Mouse (Mus musculus) heart, postnatal 10 days (tissue): Measurements from ENCODE around the gene Wrnip1. TPM values are rescaled to one million over a fixed set of nuclear protein-coding genes. Genes with fewer than 3 reads are reported as not detected.

ENCODE experiments used
- DNase-seq, 2 experiments: peaks; one replicate each; pipeline ENCODE4 v3.0.0; 2021
- intact Hi-C: fragments of 180-260 bp; cut with DNase I; formaldehyde crosslinking; loops from one replicate; pipeline ENCODE4 v1.15.1; 2025
- total RNA-seq, 2 experiments: library from RNA; stranded (reverse); gene quantifications; 2 replicates each; pipeline ENCODE4 v1.2.3; 2021

The Wrnip1 gene
- total RNA-seq = 10 to 100 TPM; 27.4 to 28.8 TPM

- DNase-seq = peak; percentile 98
- intact Hi-C loops = loop anchor here (5.0 kb wide), 1 partner anchor 999 kb away; no protein-coding TSS in a partner anchor
These were observed at the start of gene Wrnip1 for GRCm38 (mm10) chr13:32801693-32802221. Wrnip1 (plus strand) TSS chr13:32802038.

GRCm38 (mm10) chr13:32752066-32752657 lies 49.7 kb upstream of the Wrnip1 start:
- no peak for DNase-seq
- intact Hi-C loops = no loop called here

GRCm38 (mm10) chr13:32759036-32759435 lies 42.8 kb upstream of the Wrnip1 start:
- intact Hi-C loops = no loop called here

GRCm38 (mm10) chr13:32760795-32761194 lies 41.0 kb upstream of the Wrnip1 start:
- DNase-seq = no peak
- intact Hi-C loops = no loop called here

More at GRCm38 (mm10) chr13:32759036-32759435, 42.8 kb upstream of the Wrnip1 start:
- no peak for DNase-seq

- intact Hi-C loops = no loop called here
These were observed 38.7 kb upstream of the Wrnip1 start for GRCm38 (mm10) chr13:32763141-32763540.

GRCm38 (mm10) chr13:32764448-32764847 lies 37.4 kb upstream of the Wrnip1 start:
- DNase-seq = peak; percentile 78 to 83
- intact Hi-C loops = no loop called here

More at GRCm38 (mm10) chr13:32763141-32763540, 38.7 kb upstream of the Wrnip1 start:
- peak; percentile 79 to 81 for DNase-seq

GRCm38 (mm10) chr13:32768104-32768503 lies 33.7 kb upstream of the Wrnip1 start:
- intact Hi-C loops = no loop called here
- peak; percentile 70 to 80 for DNase-seq

- no peak for DNase-seq
- intact Hi-C loops = loop anchor here (1.0 kb wide), 1 partner anchor 27 kb away; no protein-coding TSS in a partner anchor
These were observed 31.9 kb upstream of the Wrnip1 start for GRCm38 (mm10) chr13:32769960-32770359.

GRCm38 (mm10) chr13:32775889-32776288 lies 25.9 kb upstream of the Wrnip1 start:
- intact Hi-C loops = no loop called here
- peak in 1 of 2 experiments; percentile 38 for DNase-seq

- peak; percentile 50 to 64 for DNase-seq
- intact Hi-C loops = no loop called here
These were observed 25.5 kb upstream of the Wrnip1 start for GRCm38 (mm10) chr13:32776350-32776749.

- no peak for DNase-seq
- intact Hi-C loops = no loop called here
These were observed 23.0 kb upstream of the Wrnip1 start for GRCm38 (mm10) chr13:32778861-32779260.

- intact Hi-C loops = no loop called here
- no peak for DNase-seq
These were observed 18.8 kb upstream of the Wrnip1 start for GRCm38 (mm10) chr13:32783055-32783454.

- intact Hi-C loops = no loop called here
These were observed 18.0 kb upstream of the Wrnip1 start, which contains the start of gene Mylk4 for GRCm38 (mm10) chr13:32783816-32784215. Mylk4 (minus strand) TSS chr13:32783954.

GRCm38 (mm10) chr13:32787584-32787983 lies 14.3 kb upstream of the Wrnip1 start:
- no peak for DNase-seq
- intact Hi-C loops = no loop called here

More at GRCm38 (mm10) chr13:32783816-32784215, 18.0 kb upstream of the Wrnip1 start, which contains the start of gene Mylk4:
- no peak for DNase-seq

- intact Hi-C loops = no loop called here
These were observed 12.1 kb upstream of the Wrnip1 start for GRCm38 (mm10) chr13:32789781-32790180.

GRCm38 (mm10) chr13:32794619-32795018 lies 7.2 kb upstream of the Wrnip1 start:
- peak; percentile 79 to 87 for DNase-seq
- intact Hi-C loops = no loop called here

More at GRCm38 (mm10) chr13:32789781-32790180, 12.1 kb upstream of the Wrnip1 start:
- no peak for DNase-seq

GRCm38 (mm10) chr13:32795166-32795565 lies 6.7 kb upstream of the Wrnip1 start:
- no peak for DNase-seq
- intact Hi-C loops = no loop called here

GRCm38 (mm10) chr13:32797085-32797484 lies 4.8 kb upstream of the Wrnip1 start:
- intact Hi-C loops = loop anchor here (1.0 kb wide), 1 partner anchor 28 kb away; no protein-coding TSS in a partner anchor
- DNase-seq = no peak

- no peak for DNase-seq
- intact Hi-C loops = no loop called here
These were observed 2.7 kb upstream of the Wrnip1 start for GRCm38 (mm10) chr13:32799131-32799530.

- DNase-seq = no peak
- intact Hi-C loops = loop anchor here (5.0 kb wide), 1 partner anchor 999 kb away; no protein-coding TSS in a partner anchor
These were observed 979 bp upstream of the Wrnip1 start for GRCm38 (mm10) chr13:32800859-32801258.

GRCm38 (mm10) chr13:32802259-32803081 lies 632 bp downstream of the Wrnip1 start, which contains the start of gene D930007J09Rik:
D930007J09Rik (minus strand) TSS chr13:32802849.
- DNase-seq = peak in 1 of 2 experiments; percentile 56
- intact Hi-C loops = loop anchor here (5.0 kb wide), 1 partner anchor 1000 kb away; no protein-coding TSS in a partner anchor
